Mouse (Mus musculus) embryo, embryonic 9.5 days (tissue): ENCODE results near the gene Psmd9.

ENCODE experiments used
- DNase-seq: peaks from one replicate; pipeline ENCODE4 v3.0.0-alpha.2; 2017; ENCODE audit errors: extremely low spot score

Gene Psmd9

GRCm38 (mm10) chr5:123137044-123137909 lies 31.9 kb upstream of the Psmd9 start:
- peak; percentile 84 for DNase-seq

- no peak for DNase-seq
These were observed 31.3 kb upstream of the Psmd9 start for GRCm38 (mm10) chr5:123137910-123138229.

- DNase-seq: peak; percentile 95
These were observed 30.8 kb upstream of the Psmd9 start for GRCm38 (mm10) chr5:123138230-123138911.

- peak; percentile 83 for DNase-seq
These were observed 30.1 kb upstream of the Psmd9 start for GRCm38 (mm10) chr5:123138953-123139721.

GRCm38 (mm10) chr5:123139722-123140627 lies 29.2 kb upstream of the Psmd9 start:
- peak; percentile 66 for DNase-seq

GRCm38 (mm10) chr5:123140694-123141554 lies 28.3 kb upstream of the Psmd9 start:
- peak; percentile 92 for DNase-seq

GRCm38 (mm10) chr5:123141555-123142160 lies 27.6 kb upstream of the Psmd9 start:
- peak; percentile 81 for DNase-seq

GRCm38 (mm10) chr5:123142161-123143157 lies 26.8 kb upstream of the Psmd9 start, which contains the start of gene Setd1b:
TSS of gene Setd1b (plus strand) at chr5:123142193.
- peak; percentile 79 for DNase-seq

- peak; percentile 64 for DNase-seq
These were observed 25.8 kb upstream of the Psmd9 start for GRCm38 (mm10) chr5:123143251-123143970.

- DNase-seq: no peak
These were observed 25.1 kb upstream of the Psmd9 start for GRCm38 (mm10) chr5:123143971-123144745.

- no peak for DNase-seq
These were observed 24.2 kb upstream of the Psmd9 start for GRCm38 (mm10) chr5:123144746-123145590.

GRCm38 (mm10) chr5:123146357-123146756 lies 22.9 kb upstream of the Psmd9 start:
- no peak for DNase-seq

GRCm38 (mm10) chr5:123147569-123147968 lies 21.6 kb upstream of the Psmd9 start:
- DNase-seq: no peak

GRCm38 (mm10) chr5:123148073-123148722 lies 21.0 kb upstream of the Psmd9 start:
- DNase-seq: no peak
